Mouse (Mus musculus) spleen, postnatal 4 days (tissue): ENCODE measurements at regions not wholly inside any gene's neighbourhood (a gene's known extent, or its start where the extent isn't known, plus 50 kb on each side); places are given as distances from the start of the nearest gene placed in this dataset.
A peak's percentile ranks its signal among the peaks of the same experiment; 100 is the strongest.

Source experiments
- DNase-seq, 2 experiments: peaks; one replicate each; pipeline ENCODE4 v3.0.0; 2022; ENCODE audit warnings: low spot score in 2 of 2

- DNase-seq, result no peak
Observed at GRCm38 (mm10) chr8:37048912-37049692, 55.7 kb downstream of the AI429214 start.

GRCm38 (mm10) chr8:37049969-37050683, 56.7 kb downstream of the AI429214 start:
- no peak for DNase-seq

DNA sequence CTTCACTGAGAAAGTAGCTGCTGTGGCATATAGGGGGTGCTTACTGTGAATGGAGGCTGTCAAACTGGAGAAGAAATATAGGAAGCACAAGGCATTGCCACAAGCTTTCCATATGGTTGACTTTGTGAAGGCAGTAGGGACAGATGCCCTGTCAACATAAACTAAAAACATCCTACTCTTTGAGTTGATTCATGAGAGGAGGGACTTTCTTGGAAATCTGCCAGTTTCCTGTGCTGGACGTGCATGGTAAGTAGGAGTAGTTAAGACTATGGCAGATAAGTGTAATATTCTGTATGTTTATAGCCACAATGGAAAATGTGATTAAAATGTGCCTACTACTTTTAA, 57.3 kb downstream of the AI429214 start:
- no peak for DNase-seq

DNA sequence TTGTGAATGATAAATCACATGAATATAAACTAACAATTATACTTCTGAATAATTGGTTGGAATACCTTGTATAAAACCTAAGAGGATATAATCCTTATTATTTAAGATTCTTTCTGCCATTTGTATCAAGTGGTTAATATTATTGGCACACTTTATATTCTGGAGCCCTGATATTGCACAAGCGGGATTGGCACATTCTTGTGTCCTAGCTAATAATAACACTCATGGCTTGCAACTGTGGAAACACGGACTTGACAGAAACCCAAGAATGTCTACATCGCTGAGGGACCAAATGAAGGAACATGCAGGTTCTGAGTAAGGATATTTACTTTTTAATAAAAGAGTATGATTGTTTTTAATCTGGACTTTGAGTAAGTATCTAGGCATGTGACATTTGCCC, 63.0 kb downstream of the AI429214 start:
- DNase-seq, result no peak

- no peak for DNase-seq
Observed at GRCm38 (mm10) chr8:37058390-37058789, 65.0 kb downstream of the AI429214 start.

GRCm38 (mm10) chr8:37062012-37062944, 68.9 kb downstream of the AI429214 start:
- DNase-seq, result peak; percentile 23 to 69

DNA sequence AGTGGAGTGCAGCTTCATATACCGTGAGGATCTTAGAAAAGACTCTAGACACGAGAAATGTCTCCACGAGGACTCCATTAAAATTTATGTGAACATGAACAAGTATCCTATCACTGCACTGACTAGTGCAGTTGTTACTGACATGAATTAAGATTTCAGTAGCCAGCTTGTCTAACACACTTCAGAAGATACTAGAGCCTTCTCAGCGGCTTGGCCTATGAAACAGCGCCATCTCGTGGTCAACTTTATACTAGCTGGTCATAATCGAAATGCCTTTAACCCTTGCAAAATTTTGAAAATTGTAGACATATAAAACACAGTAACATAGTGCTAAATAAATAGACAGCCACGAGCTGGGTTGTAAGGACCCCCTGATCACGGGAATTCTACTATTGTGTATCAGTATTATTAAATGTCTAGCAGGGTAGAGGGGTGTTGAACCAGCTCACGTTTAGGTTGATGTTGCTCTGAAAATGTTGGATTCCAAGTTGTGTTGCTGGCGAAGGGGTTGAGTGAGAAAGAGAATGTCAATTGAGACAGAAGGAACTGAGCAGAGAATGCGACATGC, 70.4 kb downstream of the AI429214 start:
- peak; percentile 27 to 77 for DNase-seq

- no peak for DNase-seq
Observed at GRCm38 (mm10) chr8:37072905-37073304, 79.5 kb downstream of the AI429214 start.

DNA sequence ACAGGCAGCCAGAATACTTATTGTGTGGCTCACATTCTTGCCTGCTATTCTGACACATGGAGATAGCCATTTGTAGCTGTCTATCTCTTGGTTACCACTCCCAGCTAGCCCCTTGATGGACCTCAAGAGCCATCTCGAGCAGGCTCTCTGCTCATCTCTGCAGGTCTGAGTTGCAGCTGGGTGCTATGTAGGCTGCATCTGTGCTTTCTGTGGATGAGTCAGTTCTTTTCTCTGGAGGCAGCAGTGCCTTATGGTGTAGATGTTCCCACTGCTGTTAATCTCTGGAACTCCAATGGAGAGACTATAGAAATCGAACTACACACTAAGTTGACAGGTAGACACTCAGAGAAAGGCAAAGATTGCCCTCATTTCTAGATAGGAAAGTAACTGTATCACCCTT, 106.3 kb downstream of the AI429214 start:
- DNase-seq, result no peak

GRCm38 (mm10) chr8:37112386-37112785, 119.0 kb downstream of the AI429214 start:
- peak in 1 of 2 experiments; percentile 69 for DNase-seq

- DNase-seq, result no peak
Observed at GRCm38 (mm10) chr8:37125834-37126233, 132.4 kb downstream of the AI429214 start.

- DNase-seq, result no peak
Observed at GRCm38 (mm10) chr8:37129670-37130069, 136.3 kb downstream of the AI429214 start.

DNA sequence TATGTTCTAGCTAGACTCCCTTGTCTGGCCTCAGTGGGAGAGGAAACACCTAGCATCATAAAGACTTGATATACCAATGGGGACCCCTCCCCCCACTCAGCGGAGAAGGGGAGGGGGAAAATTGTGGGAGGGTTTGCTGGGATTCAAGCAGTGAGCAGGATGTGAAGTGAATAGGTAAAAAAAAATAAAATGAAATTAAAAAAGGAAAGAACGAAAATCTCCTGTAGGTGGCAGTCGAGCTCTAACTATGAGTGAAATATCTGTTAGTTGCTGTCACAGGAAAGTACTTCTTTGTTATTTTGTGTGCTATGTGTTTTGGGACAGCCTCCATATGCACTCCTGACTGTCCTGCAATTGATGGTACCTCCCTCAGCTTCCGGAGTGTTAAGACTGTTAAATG, 138.6 kb downstream of the AI429214 start:
- DNase-seq, result no peak

DNA sequence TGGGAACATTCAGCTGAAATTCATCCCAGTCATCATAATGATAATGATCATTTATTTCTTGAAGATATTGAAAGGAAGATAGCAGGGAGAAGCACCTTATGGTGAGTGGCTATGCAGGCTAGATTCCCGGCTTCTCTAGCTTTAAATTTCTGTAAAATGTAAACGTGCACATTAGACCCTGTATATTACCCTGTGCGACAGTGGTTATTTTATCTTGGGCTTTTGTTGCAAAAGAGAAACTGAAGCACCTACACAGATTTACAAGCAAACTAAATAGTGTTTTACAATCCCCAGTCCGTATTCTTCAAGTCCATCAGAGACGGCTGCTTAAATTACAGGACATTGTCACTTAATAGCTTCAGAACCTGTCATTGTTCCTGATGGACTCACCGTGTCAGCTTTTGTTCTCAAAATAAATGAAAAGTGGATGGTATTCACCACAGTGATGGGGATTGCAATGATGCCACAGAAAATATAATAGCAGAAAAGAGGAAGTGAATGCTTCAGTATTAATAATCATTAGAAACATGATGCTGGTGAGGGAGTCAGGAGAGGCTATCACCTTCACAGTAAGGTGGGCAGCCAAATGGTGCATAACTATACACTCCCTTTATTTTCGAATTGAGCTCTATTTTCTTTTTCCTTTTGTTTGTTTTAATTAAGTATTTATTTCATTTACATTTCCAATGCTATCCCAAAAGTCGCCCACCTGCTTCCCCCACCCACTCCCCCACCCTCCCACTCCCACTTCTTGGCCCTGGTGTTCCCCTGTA, 141.0 kb downstream of the AI429214 start:
- DNase-seq, result no peak

GRCm38 (mm10) chr8:37150286-37150685, 156.9 kb downstream of the AI429214 start:
- no peak for DNase-seq

GRCm38 (mm10) chr8:37154361-37154760, 161.0 kb downstream of the AI429214 start:
- no peak for DNase-seq

DNA sequence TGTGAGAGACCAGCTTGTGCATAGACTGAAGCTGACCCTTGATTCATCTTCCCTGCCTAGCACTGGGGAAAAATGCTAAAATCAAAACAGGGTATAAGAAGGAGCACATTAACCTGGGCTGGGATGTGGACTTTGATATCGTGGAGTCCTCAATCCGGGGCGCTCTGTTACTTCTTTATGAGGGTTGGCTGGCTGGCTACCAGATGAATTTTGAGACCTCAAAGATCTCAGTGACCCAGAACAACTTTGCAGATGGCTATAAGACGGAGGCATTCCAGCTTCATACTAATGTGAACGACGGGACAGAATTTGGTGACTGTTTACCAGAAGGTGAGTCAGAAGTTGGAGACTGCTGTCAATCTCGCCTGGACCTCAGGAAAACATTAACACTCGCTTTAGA, 161.5 kb downstream of the AI429214 start:
- no peak for DNase-seq

- peak; percentile 12 to 60 for DNase-seq
Observed at GRCm38 (mm10) chr8:37159481-37159880, 166.1 kb downstream of the AI429214 start.

GRCm38 (mm10) chr8:37196859-37197258, 203.5 kb downstream of the AI429214 start:
- DNase-seq, result no peak

DNA sequence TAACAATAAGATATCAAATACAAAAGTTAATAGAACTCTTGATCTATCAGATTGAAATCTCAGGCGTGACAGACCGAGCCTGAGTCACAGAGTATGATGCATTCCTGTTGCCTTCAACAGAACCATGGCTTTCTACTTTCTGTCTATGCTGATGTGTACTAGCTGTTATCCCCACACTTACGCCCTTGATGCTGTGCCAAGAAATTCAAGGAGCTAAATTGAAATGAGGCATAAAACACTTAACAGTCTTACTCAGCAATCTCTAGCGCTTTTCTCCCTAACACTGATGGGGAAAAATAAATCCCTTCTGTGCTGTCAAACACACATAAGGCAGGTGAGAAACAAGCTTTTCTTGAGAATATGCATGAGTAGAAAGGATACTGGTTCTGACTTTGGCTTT, 222.5 kb downstream of the AI429214 start:
- no peak for DNase-seq

GRCm38 (mm10) chr8:37227091-37227490, 233.7 kb downstream of the AI429214 start:
- DNase-seq, result no peak
